Comparison of ENCODE assay signal across 8 mouse cellular contexts in the genomic region with DNA sequence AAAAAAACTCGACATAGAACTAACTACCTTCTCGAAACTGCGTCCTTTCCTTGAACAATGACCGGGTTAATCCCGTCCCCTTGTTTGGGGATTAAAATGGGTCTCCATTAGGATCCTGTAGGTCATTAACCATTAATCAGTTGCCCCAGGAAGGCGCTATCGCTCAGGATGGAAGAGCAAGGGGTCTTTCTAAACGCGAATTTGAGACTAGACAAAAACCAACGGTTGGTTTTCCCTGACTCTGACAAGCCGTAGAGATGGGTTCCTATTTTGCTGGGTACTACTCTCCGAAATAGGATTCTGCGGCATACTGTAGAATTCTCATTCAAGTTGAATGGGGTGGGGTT. TPM values are rescaled to one million over a fixed set of nuclear protein-coding genes. Genes with fewer than 3 reads are reported as not detected.
DNase-seq lines count a peak whose midpoint lies in the region; ATAC-seq and TF ChIP-seq lines count a peak whose summit lies in the region.

No protein-coding gene starts in this region.

- 5% methylated on average over 13 of the region's 13 CpGs for WGBS in heart, embryonic 13.5 days
- WGBS in forebrain, embryonic 12.5 days: 6% methylated on average over 13 of the region's 13 CpGs
- WGBS in liver, embryonic 14.5 days (ENCODE audit: insufficient replicate concordance): 5% methylated on average over 13 of the region's 13 CpGs

- peak overlapping the region; percentile 95 for H3K9ac ChIP-seq in heart, embryonic 13.5 days
- peak overlapping the region; percentile 84 for H3K9ac ChIP-seq in forebrain, embryonic 12.5 days
- peak overlapping the region; percentile 98 for H3K9ac ChIP-seq in liver, embryonic 14.5 days (replicated peaks)

- ATAC-seq in heart, embryonic 13.5 days (ENCODE audit: extremely low read depth, insufficient number of reproducible peaks, low FRiP score, low TSS enrichment): no peak
- ATAC-seq in forebrain, embryonic 12.5 days (ENCODE audit: low FRiP score): no peak
- no peak for ATAC-seq in liver, embryonic 14.5 days (ENCODE audit: insufficient read depth)

- no peak for TF ChIP-seq CTCF in E14TG2a.4 (conservative IDR thresholded peaks at IDR 0.05; ENCODE audit: low read length)
- TF ChIP-seq CTCF in liver, embryonic 14.5 days (IDR thresholded peaks at IDR 0.05; ENCODE audit: low read depth): no peak

- H3K4me3 ChIP-seq in heart, embryonic 13.5 days: peak overlapping the region; percentile 76
- peak overlapping the region; percentile 90 for H3K4me3 ChIP-seq in E14TG2a.4 (replicated peaks; ENCODE audit: low read length)
- H3K4me3 ChIP-seq in forebrain, embryonic 12.5 days (replicated peaks): peak overlapping the region; percentile 82
- H3K4me3 ChIP-seq in liver, embryonic 14.5 days (ENCODE audit: insufficient read depth in 1 of 2, low read depth in 2 of 2, low read length in 2 of 2): peak overlapping the region; percentile 94 to 98

- H3K27ac ChIP-seq in heart, embryonic 13.5 days (replicated peaks): peak overlapping the region; percentile 67
- peak overlapping the region; percentile 80; the same call in 1 of the 2 replicates for H3K27ac ChIP-seq in forebrain, embryonic 12.5 days
- peak overlapping the region; percentile 87 for H3K27ac ChIP-seq in liver, embryonic 14.5 days

- TF ChIP-seq EP300 in liver, embryonic 14.5 days (IDR thresholded peaks at IDR 0.05; ENCODE audit: low read depth): no peak

- no peak for DNase-seq in heart, postnatal 4 days
- DNase-seq in liver, embryonic 14.5 days (ENCODE audit: low read depth in 3 of 3, low spot score in 3 of 3): no peak
- no peak for DNase-seq in layer of hippocampus, adult 9-10 months (ENCODE audit: low spot score)
- DNase-seq in c-Kit-positive CD71-positive TER-119-positive erythroid progenitor cells, embryonic 14.5 days (ENCODE audit: low spot score): no peak
- no peak for DNase-seq in layer of hippocampus, adult 8-10 months (ENCODE audit: low spot score in 2 of 2)

- no peaks in the 10 kb centered on the region for H3K27me3 ChIP-seq in heart, embryonic 13.5 days (replicated peaks)
- H3K27me3 ChIP-seq in E14TG2a.4 (ENCODE audit: insufficient read depth, low read length): no peaks in the 10 kb centered on the region
- H3K27me3 ChIP-seq in forebrain, embryonic 12.5 days: no peaks in the 10 kb centered on the region
- no peaks in the 10 kb centered on the region for H3K27me3 ChIP-seq in liver, embryonic 14.5 days (ENCODE audit: control insufficient read depth, insufficient read depth, low read length)

- H3K4me1 ChIP-seq in heart, embryonic 13.5 days: peaks cover 15% of the 10 kb centered on the region
- peaks cover 18% of the 10 kb centered on the region for H3K4me1 ChIP-seq in E14TG2a.4 (replicated peaks; ENCODE audit: low read depth, low read length)
- H3K4me1 ChIP-seq in forebrain, embryonic 12.5 days: peaks cover 17% of the 10 kb centered on the region
- H3K4me1 ChIP-seq in liver, embryonic 14.5 days (replicated peaks; ENCODE audit: control insufficient read depth in 2 of 2, insufficient read depth in 2 of 2, low read length in 1 of 2): peaks cover 8% of the 10 kb centered on the region in 2 experiments

- H3K4me2 ChIP-seq in heart, embryonic 13.5 days: peak overlapping the region; percentile 93
- peak overlapping the region; percentile 81 for H3K4me2 ChIP-seq in forebrain, embryonic 12.5 days
- H3K4me2 ChIP-seq in liver, embryonic 14.5 days (ENCODE audit: low read depth): peak overlapping the region; percentile 92

- H3K9me3 ChIP-seq in heart, embryonic 13.5 days: no peaks in the 10 kb centered on the region
- H3K9me3 ChIP-seq in E14TG2a.4 (ENCODE audit: low read length): no peaks in the 10 kb centered on the region
- no peaks in the 10 kb centered on the region for H3K9me3 ChIP-seq in forebrain, embryonic 12.5 days
- no peaks in the 10 kb centered on the region for H3K9me3 ChIP-seq in liver, embryonic 14.5 days (ENCODE audit: control insufficient read depth, low read length)

- peaks cover 28% of the 10 kb centered on the region for H3K36me3 ChIP-seq in heart, embryonic 13.5 days
- peaks cover 29% of the 10 kb centered on the region for H3K36me3 ChIP-seq in E14TG2a.4 (ENCODE audit: insufficient read depth, low read length)
- peaks cover 23% of the 10 kb centered on the region for H3K36me3 ChIP-seq in forebrain, embryonic 12.5 days (replicated peaks)
- peaks cover 9% of the 10 kb centered on the region for H3K36me3 ChIP-seq in liver, embryonic 14.5 days (replicated peaks; ENCODE audit: control insufficient read depth, insufficient read depth, low read depth)

RNA-seq across cellular contexts. Expression of gene Nemf, which starts 0.3 kb away (rescaled TPM):
- polyA plus RNA-seq in heart, embryonic 13.5 days (2015; fragmentation: Nextera tagmentation; extraction: Ambion mirVana): 56.4 and 64.7 TPM in 2 replicates
- total RNA-seq in heart, postnatal 4 days (2021): 10 to 100 TPM; 31.9 to 33.2 TPM
- polyA plus RNA-seq in forebrain, embryonic 12.5 days (2016; fragmentation: Nextera tagmentation; extraction: Ambion mirVana): 93.3 and 98.4 TPM in 2 replicates
- 5.2 and 11.1 TPM in 2 replicates for polyA plus RNA-seq in liver, embryonic 14.5 days (2012; rRNA removed)
- polyA plus RNA-seq in liver, embryonic 14.5 days (2014; fragmentation: Nextera tagmentation; extraction: Ambion mirVana): 33.7 and 35.4 TPM in 2 replicates
- 10 to 100 TPM; 47.0 to 54.0 (median 50.5) TPM for total RNA-seq in layer of hippocampus, adult 8-10 months (2022)

RNA-seq across cellular contexts. Expression of gene Arf6, which starts 14.7 kb away (rescaled TPM):
- polyA plus RNA-seq in heart, embryonic 13.5 days (2015; fragmentation: Nextera tagmentation; extraction: Ambion mirVana): 31.5 and 31.9 TPM in 2 replicates
- total RNA-seq in heart, postnatal 4 days (2021): 100 to 1,000 TPM; 103 to 104 TPM
- polyA plus RNA-seq in forebrain, embryonic 12.5 days (2016; fragmentation: Nextera tagmentation; extraction: Ambion mirVana): 46.8 and 54.6 TPM in 2 replicates
- 41.3 and 45.8 TPM in 2 replicates for polyA plus RNA-seq in liver, embryonic 14.5 days (2012; rRNA removed)
- 35.7 and 39.6 TPM in 2 replicates for polyA plus RNA-seq in liver, embryonic 14.5 days (2014; fragmentation: Nextera tagmentation; extraction: Ambion mirVana)
- total RNA-seq in layer of hippocampus, adult 8-10 months (2022): 10 to 100 TPM; 38.7 to 56.0 (median 49.2) TPM

RNA-seq across cellular contexts. Expression of gene Gm9887, which starts 15.0 kb away (rescaled TPM):
- polyA plus RNA-seq in heart, embryonic 13.5 days (2015; fragmentation: Nextera tagmentation; extraction: Ambion mirVana): 0.88 and 0.94 TPM in 2 replicates
- under 1 TPM; 0.48 to 0.77 TPM for total RNA-seq in heart, postnatal 4 days (2021)
- polyA plus RNA-seq in forebrain, embryonic 12.5 days (2016; fragmentation: Nextera tagmentation; extraction: Ambion mirVana): 2.1 and 2.3 TPM in 2 replicates
- 0.20 and 0.23 TPM in 2 replicates for polyA plus RNA-seq in liver, embryonic 14.5 days (2012; rRNA removed)
- polyA plus RNA-seq in liver, embryonic 14.5 days (2014; fragmentation: Nextera tagmentation; extraction: Ambion mirVana): 0.40 and 1.0 TPM in 2 replicates
- 1 to 10 TPM in 1 of 4 experiments, under 1 TPM in 1, not detected in 2; 0.98 to 1.9 TPM for total RNA-seq in layer of hippocampus, adult 8-10 months (2022)
